In the genomic region with DNA sequence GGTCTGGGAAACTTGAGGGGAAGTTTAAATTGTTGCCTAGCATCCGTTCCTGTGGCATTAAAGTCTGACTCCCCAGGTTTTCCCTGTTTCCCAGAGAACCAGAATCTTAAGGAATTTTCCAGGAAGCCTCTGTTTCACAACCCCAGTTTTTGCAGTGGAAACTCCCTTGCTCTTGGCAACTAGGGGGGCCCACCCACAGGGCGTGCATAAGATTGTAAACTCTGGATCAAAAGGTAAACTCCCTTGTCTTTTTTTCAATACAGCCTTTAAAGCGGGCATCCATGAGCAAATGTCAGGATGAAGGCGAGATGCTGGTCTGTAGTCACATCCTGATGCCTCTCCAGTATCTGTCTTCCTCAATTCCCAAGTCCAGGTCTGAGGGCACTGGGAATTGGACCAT, we compare ENCODE assay signal across 19 mouse cellular contexts. TPM values are rescaled to one million over a fixed set of nuclear protein-coding genes. Genes with fewer than 3 reads are reported as not detected.
"Had no signal": no experiment of that assay in that cellular context is flagged by ENCODE, and none has a peak within 500 bp of the region (broad histone marks: within the 10 kb centered on the region; RNA-seq: fewer than 3 reads in every experiment).

No protein-coding gene starts in this region.

- H3K4me2 ChIP-seq: kidney, embryonic 15.5 days; liver, embryonic 13.5 days; lung, embryonic 15.5 days; midbrain, embryonic 11.5 days; midbrain, embryonic 15.5 days; neural tube, embryonic 12.5 days had no signal

- ATAC-seq: liver, postnatal 0 days; midbrain, embryonic 15.5 days had no signal

- H3K9me3 ChIP-seq: kidney, embryonic 15.5 days; limb, embryonic 10.5 days; liver, embryonic 13.5 days; lung, embryonic 15.5 days; megakaryocyte, embryonic 14.5 days; midbrain, embryonic 15.5 days; neural tube, embryonic 12.5 days had no signal

- H3K9ac ChIP-seq: kidney, embryonic 15.5 days; liver, embryonic 13.5 days; liver, postnatal 0 days; lung, embryonic 15.5 days; midbrain, embryonic 15.5 days; neural tube, embryonic 12.5 days had no signal

- H3K4me3 ChIP-seq: kidney, embryonic 15.5 days; left cerebral cortex, adult 2 months; limb, embryonic 10.5 days; liver, embryonic 13.5 days; lung, embryonic 15.5 days; megakaryocyte, embryonic 14.5 days; midbrain, embryonic 15.5 days; neural tube, embryonic 12.5 days had no signal

- H3K4me1 ChIP-seq: kidney, embryonic 15.5 days; liver, embryonic 13.5 days; lung, embryonic 15.5 days; midbrain, embryonic 15.5 days; neural tube, embryonic 12.5 days had no signal

- H3K27me3 ChIP-seq: kidney, embryonic 15.5 days; liver, embryonic 13.5 days; lung, embryonic 15.5 days; megakaryocyte, embryonic 14.5 days; midbrain, embryonic 15.5 days; neural tube, embryonic 12.5 days had no signal

- DNase-seq: kidney, adult 2 months; kidney, postnatal 14 days; liver, embryonic 13.5 days; liver, postnatal 0 days; retina, postnatal 1 day; right cerebral cortex, postnatal 4 days; spleen, adult 18-20 months; thymus, postnatal 36 days had no signal

- H3K27ac ChIP-seq: kidney, embryonic 15.5 days; left cerebral cortex, adult 2 months; limb, embryonic 10.5 days; liver, embryonic 13.5 days; lung, embryonic 15.5 days; macrophage; midbrain, embryonic 15.5 days; neural tube, embryonic 12.5 days had no signal

- H3K36me3 ChIP-seq: kidney, embryonic 15.5 days; limb, embryonic 10.5 days; liver, embryonic 13.5 days; lung, embryonic 15.5 days; midbrain, embryonic 15.5 days; neural tube, embryonic 12.5 days had no signal

RNA-seq across cellular contexts. Expression of a gene that starts 10.7 kb away (rescaled TPM):
- polyA plus RNA-seq: midbrain, embryonic 11.5 days had no signal

RNA-seq across cellular contexts. Expression of a gene that starts 36.9 kb away (rescaled TPM):
- total RNA-seq: monocyte, adult 5-6 weeks; neutrophil, adult 5-6 weeks had no signal

RNA-seq across cellular contexts. Expression of a gene that starts 40.7 kb away (rescaled TPM):
- total RNA-seq: monocyte, adult 5-6 weeks; neutrophil, adult 5-6 weeks had no signal
- polyA plus RNA-seq: macrophage had no signal
